Mouse (Mus musculus): Measurements from ENCODE around the gene Slc12a6.
"Not testable (repeated sequence)": the region's sequence is repeated elsewhere in the genome, so short reads cannot be mapped to it uniquely, and the experiment has no call there.

Slc12a6 gene

DNA sequence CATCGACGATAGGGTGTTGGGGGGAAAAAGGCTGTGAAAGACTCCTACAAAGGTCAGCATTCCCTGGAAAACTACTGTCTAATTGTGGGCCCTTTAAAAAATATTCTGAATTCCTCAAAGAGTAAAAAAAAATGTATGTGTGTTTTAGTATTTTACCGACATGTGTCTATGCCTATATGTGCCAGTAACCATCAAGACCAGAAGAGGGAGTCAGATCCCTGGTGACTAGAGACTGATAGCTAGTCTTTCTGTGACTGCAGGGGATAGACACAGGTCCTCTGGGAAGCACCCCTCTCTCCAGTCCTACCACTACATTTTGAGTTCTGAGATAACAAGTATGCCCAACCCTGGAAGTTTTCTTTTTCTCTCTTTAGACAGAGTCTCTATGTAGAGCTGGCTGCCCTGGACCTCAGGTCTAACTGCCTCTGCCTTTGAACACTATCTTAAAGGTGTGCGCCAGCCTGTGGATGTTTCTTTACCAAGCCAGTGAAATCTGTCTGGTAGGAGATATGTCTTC lies 2.8 kb upstream of the Slc12a6 start:
- peak; percentile 82 for DNase-seq (ENCODE audit: low read depth, low spot score)

DNA sequence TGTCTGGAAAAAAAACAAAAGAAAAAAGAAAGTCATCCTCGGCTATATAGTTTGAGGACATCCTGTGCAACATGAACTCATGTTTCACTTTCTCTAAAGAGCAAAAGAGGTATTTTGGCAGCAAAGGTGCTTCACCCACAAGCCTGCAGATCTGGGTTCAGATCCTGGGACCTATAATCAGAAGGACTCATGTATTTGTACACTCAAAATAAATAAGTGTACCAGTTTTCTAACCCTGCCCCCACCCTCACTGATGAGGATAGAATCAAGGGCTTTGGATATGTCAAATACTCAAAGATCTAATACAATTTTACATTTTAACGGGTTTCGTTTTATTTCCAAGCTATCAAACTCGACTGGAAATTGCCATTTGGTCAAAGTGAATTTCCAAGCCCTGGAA lies 1.3 kb upstream of the Slc12a6 start:
- no peak for DNase-seq (ENCODE audit: low read depth, low spot score)

DNA sequence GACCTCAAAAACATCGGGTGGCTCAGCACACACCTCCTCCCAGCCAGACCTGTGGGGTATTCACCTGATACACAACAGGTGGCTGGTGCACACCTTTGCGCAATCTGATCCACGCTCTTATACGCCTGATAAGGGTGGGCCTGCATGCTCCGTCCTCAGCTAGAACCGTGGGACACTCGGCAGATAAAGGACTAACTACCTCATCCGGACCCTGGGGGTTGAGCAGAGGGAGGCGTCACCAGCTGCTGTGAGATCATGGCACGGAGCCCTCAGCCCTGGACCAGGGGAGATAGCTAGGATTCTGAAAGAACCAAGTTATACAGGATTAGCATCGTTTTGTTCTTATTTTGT lies 592 bp downstream of the Slc12a6 start, which contains the start of gene Gm21985:
TSS of gene Gm21985 (plus strand) at position 73 of the 351 bp plus-strand sequence.
- peak; percentile 63 for DNase-seq (ENCODE audit: low read depth, low spot score)

DNA sequence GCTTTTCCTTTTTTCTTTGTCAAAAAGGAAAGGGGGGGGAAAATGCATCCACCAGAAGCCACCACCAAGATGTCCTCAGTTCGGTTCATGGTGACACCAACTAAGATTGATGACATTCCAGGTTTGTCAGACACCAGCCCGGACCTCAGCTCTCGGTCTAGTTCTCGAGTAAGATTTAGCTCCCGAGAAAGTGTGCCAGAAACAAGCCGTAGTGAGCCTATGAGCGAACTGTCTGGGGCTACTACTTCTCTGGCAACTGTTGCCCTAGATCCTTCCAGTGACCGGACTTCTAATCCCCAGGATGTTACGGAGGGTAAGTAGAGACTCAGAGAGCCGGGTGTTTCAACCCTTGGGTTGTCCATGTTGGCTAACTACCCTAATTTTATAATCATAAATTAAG lies 1.2 kb downstream of the Slc12a6 start:
- no peak for DNase-seq (ENCODE audit: low read depth, low spot score)

DNA sequence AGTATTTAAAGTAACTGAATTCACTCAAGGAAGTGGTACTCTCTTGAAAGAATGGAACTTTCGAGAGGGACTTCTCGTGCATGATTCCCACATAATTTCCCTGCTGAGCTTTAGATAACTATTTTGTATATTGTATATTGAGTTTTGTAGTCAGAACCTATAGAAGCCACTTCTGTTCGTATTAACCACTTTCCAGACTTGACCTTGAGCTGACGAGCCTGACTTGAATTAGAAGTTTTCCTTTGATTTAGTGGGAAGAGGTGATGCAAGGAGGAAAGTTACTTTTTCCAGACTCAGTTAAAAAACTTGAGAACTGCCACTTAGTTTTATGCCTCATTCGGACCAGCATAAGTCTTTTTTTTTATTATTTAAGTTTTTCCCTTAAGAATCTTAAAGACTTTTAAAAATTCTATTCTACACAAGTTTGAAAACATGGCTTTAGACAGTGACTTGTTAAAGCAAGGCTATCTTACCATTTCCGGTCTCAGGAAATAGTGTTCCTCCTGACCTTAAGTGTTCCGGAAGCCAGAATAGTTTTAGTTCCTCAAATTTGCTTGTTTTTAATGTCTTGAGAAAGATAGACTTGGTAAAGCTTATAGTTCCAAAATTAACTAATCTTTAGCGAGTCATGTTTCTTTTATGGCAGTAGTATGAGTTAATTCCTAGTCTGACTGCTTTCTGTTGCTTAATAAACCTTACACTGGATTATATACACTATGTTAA lies 2.1 kb downstream of the Slc12a6 start:
- no peak for DNase-seq (ENCODE audit: low read depth, low spot score)

DNA sequence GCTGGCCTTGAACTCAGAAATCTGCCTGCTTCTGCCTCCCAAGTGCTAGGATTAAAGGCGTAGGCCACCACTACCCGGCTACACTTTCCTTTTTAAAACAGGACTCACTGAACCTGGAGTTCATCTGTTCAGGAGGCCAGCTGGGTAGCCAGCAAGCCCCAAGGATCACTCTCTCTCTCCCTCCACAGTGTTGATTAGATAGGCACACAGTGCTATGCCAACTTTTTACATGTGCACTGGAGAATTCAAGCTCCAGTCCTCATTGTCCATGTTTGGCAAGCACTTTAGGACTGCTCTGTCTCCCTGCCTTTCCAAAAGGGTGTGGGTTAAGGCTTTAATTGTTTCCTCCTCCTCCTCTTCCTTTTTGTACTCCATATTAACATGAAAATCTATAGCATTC lies 4.4 kb downstream of the Slc12a6 start:
- DNase-seq (ENCODE audit: low read depth, low spot score), result no peak

DNA sequence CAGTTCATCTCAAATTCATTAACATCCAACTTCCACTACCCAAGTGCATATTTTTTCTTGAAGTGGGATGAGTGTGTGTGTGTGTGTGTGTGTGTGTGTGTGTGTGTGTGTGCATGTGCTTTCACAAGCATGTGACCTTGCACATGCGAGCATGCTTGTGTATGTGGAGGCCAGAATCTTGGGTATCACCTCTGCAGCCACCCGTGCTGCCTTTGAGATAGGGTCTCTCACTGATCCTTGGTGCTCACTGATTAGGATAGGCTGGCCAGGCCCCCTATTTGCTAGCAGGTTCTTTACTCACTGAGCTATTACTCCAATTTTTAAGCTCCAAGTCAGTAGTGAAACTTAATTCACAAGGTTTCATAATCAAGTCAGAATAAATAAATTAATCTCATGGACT lies 7.3 kb downstream of the Slc12a6 start:
- no peak for DNase-seq (ENCODE audit: low read depth, low spot score)

DNA sequence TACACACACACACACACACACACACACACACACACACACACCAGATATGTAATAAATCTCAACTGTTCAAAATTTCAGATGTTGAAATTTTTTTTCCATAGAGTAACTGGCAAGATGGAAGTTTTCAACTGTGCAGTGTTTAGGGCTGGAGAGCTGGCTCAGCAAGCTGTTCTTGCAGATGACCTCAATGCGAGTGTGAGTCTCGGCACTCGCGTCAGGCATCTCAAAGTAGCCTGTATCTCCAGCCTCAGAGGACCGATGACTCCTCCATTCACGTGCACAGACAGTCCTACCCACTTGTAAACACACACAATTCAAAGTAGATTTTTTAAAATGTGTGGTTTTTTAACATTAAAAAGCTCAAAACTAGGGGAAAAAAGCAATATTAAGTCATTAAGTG lies 7.8 kb downstream of the Slc12a6 start:
- DNase-seq (ENCODE audit: low read depth, low spot score), result no peak

DNA sequence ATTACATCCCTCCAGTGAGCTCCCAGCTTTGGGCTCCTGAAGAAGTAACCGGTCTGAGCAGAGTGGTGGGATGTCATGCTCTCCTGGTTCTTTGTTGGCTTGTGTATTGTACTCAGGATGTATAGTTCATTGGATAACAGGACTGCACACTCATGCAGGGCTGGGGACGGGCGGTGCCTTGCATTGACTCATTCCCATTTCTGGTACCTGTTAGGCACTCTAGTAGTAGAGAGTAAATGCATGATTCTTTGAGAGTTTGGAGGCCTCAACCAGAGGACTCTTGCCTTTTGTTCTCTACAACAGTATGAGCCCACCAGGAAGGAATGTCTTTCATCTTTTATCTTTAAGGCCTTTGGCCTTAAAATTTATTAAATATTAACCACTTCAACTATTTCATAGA lies 11.2 kb downstream of the Slc12a6 start:
- DNase-seq (ENCODE audit: low read depth, low spot score), result no peak

DNA sequence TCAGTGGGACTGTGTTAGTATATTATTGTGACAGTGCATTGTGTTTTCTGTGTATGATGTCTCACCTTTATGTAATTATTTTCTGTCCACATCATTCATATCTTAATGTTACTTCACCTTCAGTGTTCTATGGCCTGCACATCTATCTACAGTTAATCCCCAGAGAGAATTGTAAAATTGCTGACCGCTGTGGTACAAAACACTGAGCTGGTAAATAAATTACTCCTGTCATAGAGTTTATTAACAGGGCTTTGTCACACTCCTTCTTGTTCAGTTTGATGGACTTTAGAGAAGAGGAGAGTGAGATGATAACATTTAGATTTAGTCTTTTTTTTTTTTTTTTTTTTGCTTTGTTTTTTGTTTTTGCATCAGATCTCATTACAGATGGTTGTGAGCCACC lies 17.2 kb downstream of the Slc12a6 start:
- DNase-seq (ENCODE audit: low read depth, low spot score), result no peak

DNA sequence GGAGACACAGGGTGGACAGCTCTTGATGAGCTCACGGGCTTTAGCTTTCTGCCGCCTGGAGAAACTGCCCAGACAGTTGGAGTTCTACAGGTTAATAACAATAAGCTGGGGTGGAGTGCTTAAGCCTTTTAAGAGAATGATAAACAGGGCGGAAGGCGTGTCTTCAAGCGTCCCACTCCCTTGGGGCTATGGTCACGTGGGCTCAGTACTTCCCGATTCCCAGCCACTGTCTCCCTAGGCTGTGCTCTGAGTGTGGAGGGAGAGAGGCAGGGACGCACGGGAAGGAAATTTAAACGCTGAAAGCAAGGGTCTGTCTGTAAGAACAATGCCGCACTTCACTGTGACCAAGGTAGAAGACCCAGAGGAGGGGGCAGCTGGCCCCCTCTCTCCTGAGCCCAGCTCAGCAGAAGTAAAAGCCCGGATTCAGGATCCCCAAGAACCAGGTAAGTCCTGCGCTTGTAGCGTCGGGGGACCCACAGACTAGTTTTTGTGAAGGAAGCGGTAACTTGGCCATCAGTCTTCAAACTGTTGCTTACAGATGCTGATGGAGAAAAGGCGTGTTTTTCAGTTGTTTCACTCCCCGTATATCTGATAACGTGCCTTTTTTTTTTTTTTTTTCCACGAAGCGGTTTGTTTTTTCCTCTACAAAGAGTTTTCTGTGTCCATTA lies 18.9 kb downstream of the Slc12a6 start:
- no peak for DNase-seq (ENCODE audit: low read depth, low spot score)

DNA sequence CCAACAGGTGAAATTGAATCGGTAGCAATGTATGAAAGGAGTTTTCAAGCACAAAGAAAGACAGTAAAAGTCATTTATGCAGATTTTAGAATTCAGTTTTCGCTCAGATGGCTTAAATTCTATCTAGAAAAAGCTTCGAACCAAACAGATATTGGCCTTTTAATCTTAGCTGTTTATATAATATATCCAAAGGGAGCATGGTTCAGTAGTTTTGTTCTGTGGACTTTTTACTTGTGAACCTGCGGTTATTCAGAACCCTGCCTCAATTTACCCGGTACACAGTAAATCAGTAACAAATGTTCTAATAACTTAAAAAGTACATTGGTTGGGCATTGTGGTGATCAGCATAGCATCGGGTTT lies 19.4 kb downstream of the Slc12a6 start:
- no peak for DNase-seq (ENCODE audit: low read depth, low spot score)

DNA sequence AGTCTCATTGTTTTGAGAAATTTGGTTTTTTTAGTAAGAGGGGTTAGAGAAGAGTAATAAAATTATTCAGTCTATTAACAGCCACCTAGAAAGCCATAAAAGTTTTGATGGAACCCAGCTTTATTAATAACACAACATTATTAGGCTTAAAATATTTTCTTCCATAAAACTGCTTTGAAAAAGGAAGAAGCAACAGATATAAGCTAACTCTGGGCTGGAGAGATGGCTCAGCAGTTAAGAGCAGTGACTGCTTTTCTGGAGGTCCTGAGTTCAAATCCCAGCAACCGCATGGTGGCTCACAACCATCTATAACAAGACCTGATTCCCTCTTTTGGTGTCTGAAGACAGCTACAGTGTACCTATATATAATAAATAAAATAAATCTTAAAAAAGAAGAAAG lies 20.4 kb downstream of the Slc12a6 start:
- DNase-seq (ENCODE audit: low read depth, low spot score), result not testable (repeated sequence)

DNA sequence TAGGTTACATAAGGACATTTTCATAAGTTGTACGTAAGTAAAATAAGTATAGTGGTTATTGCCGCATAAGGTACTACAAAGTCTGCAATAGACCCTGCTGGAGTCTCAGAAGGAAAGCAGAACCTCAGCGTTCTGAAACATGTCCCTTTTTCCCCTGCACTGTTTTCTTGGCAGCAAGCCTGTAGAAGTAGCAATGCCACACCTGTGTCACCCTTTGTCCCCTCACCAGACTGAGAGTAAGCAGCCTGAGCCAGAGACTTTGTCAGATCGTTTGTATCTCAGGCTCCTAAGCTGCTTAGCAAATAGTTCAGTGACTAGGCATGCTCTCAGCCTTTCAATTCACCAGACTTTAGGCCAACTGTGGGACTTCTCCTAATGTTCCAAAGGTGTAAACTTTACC lies 21.4 kb downstream of the Slc12a6 start:
- DNase-seq (ENCODE audit: low read depth, low spot score), result no peak

DNA sequence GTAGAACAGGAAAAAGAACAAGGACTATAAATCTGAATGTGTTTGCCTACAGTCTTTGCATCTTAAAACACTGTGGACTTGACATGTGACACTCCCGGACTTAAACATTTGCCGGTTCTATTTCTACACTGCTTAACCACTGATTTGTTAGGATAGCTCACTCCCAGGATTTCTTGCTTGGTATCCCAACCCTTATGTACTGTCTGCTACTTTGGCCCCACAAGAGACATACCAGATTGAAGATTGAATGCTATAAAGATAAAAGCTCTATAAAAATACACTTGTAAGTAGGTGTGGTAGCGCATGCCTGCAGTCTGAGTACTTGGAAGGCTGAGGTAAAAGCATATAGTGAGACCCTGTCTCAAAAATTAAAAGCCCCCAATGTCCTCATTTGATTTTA lies 23.9 kb downstream of the Slc12a6 start:
- DNase-seq (ENCODE audit: low read depth, low spot score), result no peak

DNA sequence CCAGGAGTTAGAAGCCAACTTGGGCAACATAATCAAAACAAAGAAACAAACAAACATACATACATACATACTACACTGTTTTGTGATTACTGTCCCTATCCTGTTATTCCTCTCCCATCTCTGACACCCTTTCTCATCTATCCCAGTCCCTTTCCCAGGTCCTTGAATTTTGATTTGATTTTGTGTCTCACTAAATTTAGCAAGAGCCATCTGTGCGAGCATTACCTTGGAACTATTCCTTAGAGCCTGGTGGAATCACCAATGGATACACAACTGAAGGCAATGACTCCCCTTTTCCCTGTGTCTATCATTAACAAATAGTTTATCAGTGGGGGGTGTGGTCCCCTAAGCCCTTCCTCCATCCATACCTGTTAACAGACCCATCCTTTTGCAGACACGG lies 27.2 kb downstream of the Slc12a6 start:
- DNase-seq (ENCODE audit: low read depth, low spot score), result no peak

DNA sequence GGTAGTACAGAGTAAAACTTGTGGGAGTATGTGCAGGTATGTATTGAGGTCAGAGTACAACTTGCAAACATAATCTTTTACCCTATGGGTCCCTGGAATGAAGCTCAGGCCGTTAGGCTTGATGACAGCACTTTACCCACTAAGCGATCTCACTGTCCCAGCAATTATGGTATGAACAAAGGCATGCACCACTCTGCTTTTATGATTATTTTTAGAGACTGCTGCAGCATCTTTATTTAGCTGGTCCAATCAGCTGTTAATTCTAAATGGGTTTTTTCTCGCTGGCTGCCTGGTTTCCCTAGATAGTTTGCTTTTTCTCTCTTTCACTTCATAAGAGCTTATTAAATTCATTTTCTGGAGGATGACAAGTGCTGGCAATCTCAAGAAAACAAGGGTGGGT lies 30.6 kb downstream of the Slc12a6 start:
- DNase-seq (ENCODE audit: low read depth, low spot score), result no peak

DNA sequence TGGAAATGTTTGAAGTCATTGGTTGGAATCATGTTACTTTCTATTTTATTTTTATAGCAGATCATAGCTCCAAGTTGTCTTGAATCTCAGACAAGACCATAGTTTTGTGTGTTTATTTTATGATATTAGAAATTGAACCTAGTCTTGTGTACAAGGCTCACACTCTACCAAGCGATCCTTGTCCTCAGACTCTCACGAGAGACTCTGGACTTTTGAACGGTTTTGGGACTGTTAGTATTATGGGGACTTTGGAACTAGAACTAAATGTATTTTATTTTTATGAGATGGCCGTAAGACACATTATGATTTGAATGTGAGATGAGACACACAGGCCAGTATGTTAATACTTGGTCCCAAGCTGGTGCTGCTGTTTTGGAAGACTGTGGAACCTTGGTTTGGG lies 32.6 kb downstream of the Slc12a6 start:
- DNase-seq (ENCODE audit: low read depth, low spot score), result no peak

DNA sequence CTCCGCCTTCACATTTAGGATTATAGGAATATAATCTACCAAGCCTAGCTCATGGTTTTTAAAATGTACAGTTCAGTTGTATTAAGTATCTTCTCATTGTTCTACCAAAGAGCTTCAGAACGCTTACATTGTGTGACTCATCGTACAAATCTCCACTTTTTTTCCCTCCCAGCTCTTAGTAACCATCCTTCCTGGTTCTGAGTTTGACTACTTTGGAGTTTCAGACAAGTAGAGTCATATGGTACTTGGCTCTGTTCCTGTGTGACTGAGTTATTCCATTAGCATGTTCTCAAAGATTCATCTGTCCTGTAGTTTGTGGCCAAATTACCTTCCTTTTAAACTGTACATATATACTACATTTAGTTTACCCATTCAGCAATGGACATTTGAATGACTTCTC lies 43.0 kb downstream of the Slc12a6 start:
- peak; percentile 97 for DNase-seq (ENCODE audit: low read depth, low spot score)

DNA sequence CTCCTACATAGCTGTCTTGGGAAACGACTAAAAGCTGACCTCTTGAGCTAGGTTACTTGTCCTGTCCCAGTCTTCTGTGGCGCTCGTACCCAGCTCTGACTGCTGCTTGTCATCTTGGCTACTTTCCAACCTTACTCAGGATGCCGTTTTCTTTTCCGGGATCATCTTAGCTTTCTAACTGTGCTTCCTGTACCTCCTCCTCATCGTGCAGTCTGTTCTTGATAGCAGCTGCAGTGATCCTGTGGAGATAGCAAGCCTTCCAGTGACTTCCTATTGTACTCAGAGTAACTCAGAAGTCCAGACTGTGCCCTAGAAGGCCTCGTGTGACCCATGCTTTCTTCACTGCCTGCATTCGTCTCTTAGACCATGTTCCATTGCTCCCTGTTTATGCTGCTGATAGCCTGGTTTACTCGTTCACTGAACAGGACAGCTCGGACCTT lies 43.6 kb downstream of the Slc12a6 start:
- DNase-seq (ENCODE audit: low read depth, low spot score), result peak; percentile 65

DNA sequence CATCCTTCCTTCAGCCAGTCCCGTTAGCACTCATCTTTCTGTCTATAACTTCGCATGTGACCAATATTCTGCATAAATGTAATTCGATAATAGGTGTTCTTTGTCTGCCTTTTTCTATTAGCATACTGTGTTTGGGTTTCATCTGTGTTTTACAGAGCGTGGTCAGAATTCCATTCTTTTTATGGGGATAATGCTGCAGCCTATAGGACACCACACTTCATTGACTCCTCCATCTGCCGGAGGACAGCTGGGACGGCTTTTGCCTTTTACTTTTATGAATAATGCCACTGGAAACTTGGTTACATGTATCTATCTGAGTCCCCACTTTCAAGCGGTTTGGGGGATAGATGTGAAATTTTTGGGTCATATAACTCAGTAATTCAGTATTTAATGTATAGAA lies 50.0 kb downstream of the Slc12a6 start:
- no peak for DNase-seq (ENCODE audit: low read depth, low spot score)

DNA sequence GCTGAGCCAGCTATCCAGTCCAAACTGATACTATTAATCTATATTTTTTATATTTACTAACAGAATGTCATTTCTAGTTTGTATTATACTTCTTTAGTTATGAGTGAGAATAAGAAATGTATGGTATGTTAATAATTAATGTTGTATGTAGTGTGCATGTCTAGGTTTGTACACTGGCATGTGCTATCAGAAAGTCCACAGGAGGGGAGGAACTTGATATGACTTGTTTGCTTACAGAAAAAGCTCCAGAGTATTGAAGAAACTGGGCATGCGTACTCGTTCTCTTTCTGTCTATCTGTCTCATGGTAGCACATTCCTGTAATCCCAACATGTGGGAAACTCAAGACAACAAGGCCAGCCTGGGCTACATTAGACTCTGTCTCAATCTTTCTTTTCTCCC lies 52.6 kb downstream of the Slc12a6 start:
- no peak for DNase-seq (ENCODE audit: low read depth, low spot score)

DNA sequence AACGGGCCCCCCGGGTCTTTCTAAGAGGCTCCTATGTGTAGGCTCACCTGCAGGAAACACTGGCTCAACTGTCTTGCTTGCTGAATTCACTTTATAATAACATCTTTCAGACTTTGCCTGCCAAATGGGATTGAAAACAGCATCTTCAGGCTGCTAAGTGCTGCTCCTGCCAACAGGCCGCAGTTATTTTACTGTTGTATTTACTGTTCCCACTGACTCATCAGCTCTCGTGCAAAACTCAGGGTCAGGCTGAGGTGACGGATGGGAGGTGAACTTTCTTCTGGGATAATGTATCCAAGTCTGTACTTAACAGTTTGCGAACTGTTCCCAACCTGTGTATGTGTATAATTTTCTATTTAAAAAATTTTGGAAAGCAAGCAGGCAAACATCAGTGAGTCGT lies 53.3 kb downstream of the Slc12a6 start:
- DNase-seq (ENCODE audit: low read depth, low spot score), result peak; percentile 73
